Mouse (Mus musculus): ENCODE results near the gene Slc9a9. TPM values are rescaled to one million over a fixed set of nuclear protein-coding genes. Genes with fewer than 3 reads are reported as not detected.

The Slc9a9 gene
- total and polyA plus RNA-seq, 3 experiments = 0.46 to 0.71 TPM; not detected in 1

- H3K9ac ChIP-seq (ENCODE audit: control insufficient read depth, low read depth, low read length, poor library complexity, severe bottlenecking) = no peak overlapping the region
- no peaks in the 10 kb centered on the region for H3K36me3 ChIP-seq (ENCODE audit: control insufficient read depth in 1 of 2, insufficient read depth in 2 of 2, low read length in 2 of 2)
- H3K9me3 ChIP-seq (replicated peaks; ENCODE audit: insufficient read depth, low read length) = no peaks in the 10 kb centered on the region
- DNase-seq (ENCODE audit: low read depth, low spot score) = no peak
- H3K4me3 ChIP-seq (ENCODE audit: control insufficient read depth in 1 of 2, insufficient read depth in 1 of 2, low read depth in 2 of 2, low read length in 2 of 2) = no peak overlapping the region
- no peaks in the 10 kb centered on the region for H3K27me3 ChIP-seq (ENCODE audit: control insufficient read depth in 1 of 2, insufficient read depth in 2 of 2, low read length in 2 of 2)
- H3K27ac ChIP-seq (ENCODE audit: control insufficient read depth, low read depth, low read length) = no peak overlapping the region
- H3K79me2 ChIP-seq (ENCODE audit: control insufficient read depth, insufficient read depth, low read length, poor library complexity) = no peaks in the 10 kb centered on the region
- TF ChIP-seq E2F4 (IDR thresholded peaks at IDR 0.05; ENCODE audit: borderline replicate concordance, low read depth, low read length) = no peak
- no peaks in the 10 kb centered on the region for H3K4me1 ChIP-seq (ENCODE audit: control insufficient read depth in 1 of 2, insufficient read depth in 2 of 2, low read length in 2 of 2)
Observed at GRCm38 (mm10) chr9:95158916-95159315, 489.2 kb downstream of the Slc9a9 start.

- no peaks in the 10 kb centered on the region for H3K4me1 ChIP-seq (ENCODE audit: control insufficient read depth in 1 of 2, insufficient read depth in 2 of 2, low read length in 2 of 2)
- H3K4me3 ChIP-seq (ENCODE audit: control insufficient read depth in 1 of 2, insufficient read depth in 1 of 2, low read depth in 2 of 2, low read length in 2 of 2) = no peak overlapping the region
- H3K36me3 ChIP-seq (ENCODE audit: control insufficient read depth in 1 of 2, insufficient read depth in 2 of 2, low read length in 2 of 2) = no peaks in the 10 kb centered on the region
- H3K79me2 ChIP-seq (ENCODE audit: control insufficient read depth, insufficient read depth, low read length, poor library complexity) = no peaks in the 10 kb centered on the region
- H3K9me3 ChIP-seq (replicated peaks; ENCODE audit: insufficient read depth, low read length) = no peaks in the 10 kb centered on the region
- H3K9ac ChIP-seq (ENCODE audit: control insufficient read depth, low read depth, low read length, poor library complexity, severe bottlenecking) = no peak overlapping the region
- DNase-seq (ENCODE audit: low read depth, low spot score) = no peak
- H3K27me3 ChIP-seq (ENCODE audit: control insufficient read depth in 1 of 2, insufficient read depth in 2 of 2, low read length in 2 of 2) = no peaks in the 10 kb centered on the region
- TF ChIP-seq SIN3A (IDR thresholded peaks at IDR 0.05; ENCODE audit: low read length) (no peak), HCFC1 (IDR thresholded peaks at IDR 0.05; ENCODE audit: low read depth, low read length) (no peak), MAX (IDR thresholded peaks at IDR 0.05; ENCODE audit: low read length) (no peak), MAZ (IDR thresholded peaks at IDR 0.05; ENCODE audit: low read depth, low read length) (no peak), KAT2A (conservative IDR thresholded peaks at IDR 0.05; ENCODE audit: low read depth, low read length) (no peak), ZKSCAN1 (IDR thresholded peaks at IDR 0.05; ENCODE audit: low read depth, low read length) (no peak), MYC (IDR thresholded peaks at IDR 0.05; ENCODE audit: low read depth, low read length) (no peak), ZMIZ1 (IDR thresholded peaks at IDR 0.05; ENCODE audit: low read depth, low read length) (no peak), E2F4 (IDR thresholded peaks at IDR 0.05; ENCODE audit: borderline replicate concordance, low read depth, low read length) (no peak), NELFE (IDR thresholded peaks at IDR 0.05; ENCODE audit: low read depth, low read length) (no peak), ETS1 (IDR thresholded peaks at IDR 0.05; ENCODE audit: low read depth, low read length) (no peak), BHLHE40 (IDR thresholded peaks at IDR 0.05; ENCODE audit: borderline replicate concordance, low read depth, low read length) (no peak), POLR2AphosphoS2 (IDR thresholded peaks at IDR 0.05; ENCODE audit: low read length) (no peak), TBP (IDR thresholded peaks at IDR 0.05; ENCODE audit: low read depth, low read length) (no peak)
- H3K27ac ChIP-seq (ENCODE audit: control insufficient read depth, low read depth, low read length) = no peak overlapping the region
Observed at GRCm38 (mm10) chr9:95160575-95161300, 491.0 kb downstream of the Slc9a9 start.

- H3K9ac ChIP-seq (ENCODE audit: control insufficient read depth, low read depth, low read length, poor library complexity, severe bottlenecking) = no peak overlapping the region
- no peak for DNase-seq (ENCODE audit: low read depth, low spot score)
- H3K79me2 ChIP-seq (ENCODE audit: control insufficient read depth, insufficient read depth, low read length, poor library complexity) = no peaks in the 10 kb centered on the region
- no peaks in the 10 kb centered on the region for H3K36me3 ChIP-seq (ENCODE audit: control insufficient read depth in 1 of 2, insufficient read depth in 2 of 2, low read length in 2 of 2)
- no peaks in the 10 kb centered on the region for H3K4me1 ChIP-seq (ENCODE audit: control insufficient read depth in 1 of 2, insufficient read depth in 2 of 2, low read length in 2 of 2)
- H3K27ac ChIP-seq (ENCODE audit: control insufficient read depth, low read depth, low read length) = no peak overlapping the region
- H3K27me3 ChIP-seq (ENCODE audit: control insufficient read depth in 1 of 2, insufficient read depth in 2 of 2, low read length in 2 of 2) = no peaks in the 10 kb centered on the region
- H3K9me3 ChIP-seq (replicated peaks; ENCODE audit: insufficient read depth, low read length) = no peaks in the 10 kb centered on the region
- TF ChIP-seq POLR2AphosphoS5 (IDR thresholded peaks at IDR 0.05; ENCODE audit: borderline replicate concordance, low read depth, low read length) (no peak), EP300 (IDR thresholded peaks at IDR 0.05; ENCODE audit: low read depth in 1 of 2, low read length in 2 of 2) (no peak), ZMIZ1 (IDR thresholded peaks at IDR 0.05; ENCODE audit: low read depth, low read length) (no peak), USF1 (IDR thresholded peaks at IDR 0.05; ENCODE audit: low read depth, low read length) (no peak), POLR2A (IDR thresholded peaks at IDR 0.05; ENCODE audit: control insufficient read depth in 1 of 2, insufficient read depth in 1 of 2, low read depth in 1 of 2, low read length in 2 of 2, poor library complexity in 1 of 2) (no peak), NELFE (IDR thresholded peaks at IDR 0.05; ENCODE audit: low read depth, low read length) (no peak), ELF1 (IDR thresholded peaks at IDR 0.05; ENCODE audit: low read depth, low read length) (no peak), GABPA (IDR thresholded peaks at IDR 0.05; ENCODE audit: low read depth, low read length) (no peak), BHLHE40 (IDR thresholded peaks at IDR 0.05; ENCODE audit: borderline replicate concordance, low read depth, low read length) (no peak), GATA1 (IDR thresholded peaks at IDR 0.05; ENCODE audit: low read depth, low read length) (no peak), JUND (IDR thresholded peaks at IDR 0.05; ENCODE audit: low read depth, low read length) (no peak)
- no peak overlapping the region for H3K4me3 ChIP-seq (ENCODE audit: control insufficient read depth in 1 of 2, insufficient read depth in 1 of 2, low read depth in 2 of 2, low read length in 2 of 2)
Observed at GRCm38 (mm10) chr9:95161699-95162098, 492.0 kb downstream of the Slc9a9 start.

Data from MEL (cell line).